Mouse (Mus musculus) embryonic fibroblast, embryonic 13.5 days (primary cell): ENCODE measurements around the gene Dbr1. TPM values are rescaled to one million over a fixed set of nuclear protein-coding genes. Genes with fewer than 3 reads are reported as not detected.
"Not testable (repeated sequence)": the region's sequence is repeated elsewhere in the genome, so short reads cannot be mapped to it uniquely, and the experiment has no call there.

ENCODE experiments used
- H3K27ac ChIP-seq: 2 replicates; pipeline ENCODE4 v1.5.1; 2012; ENCODE audit warnings: low read length, control low read depth, inconsistent platforms; ENCODE audit not compliant: insufficient read depth
- H3K4me1 ChIP-seq: 2 replicates; pipeline ENCODE4 v1.6.1; 2011; ENCODE audit warnings: low read length; ENCODE audit not compliant: control insufficient read depth, insufficient read depth
- H3K4me3 ChIP-seq: 2 replicates; pipeline ENCODE4 v1.5.1; 2011; ENCODE audit warnings: mild to moderate bottlenecking, control low read depth, low read length; ENCODE audit not compliant: insufficient read depth
- CTCF ChIP-seq: IDR thresholded peaks from 2 replicates; pipeline ENCODE4 v1.5.1; 2011; ENCODE audit warnings: mild to moderate bottlenecking, control low read depth, low read length, moderate library complexity, borderline replicate concordance; ENCODE audit not compliant: insufficient read depth
- POLR2A ChIP-seq: IDR thresholded peaks from 2 replicates; pipeline ENCODE4 v1.6.1; 2011; ENCODE audit warnings: low read depth, mild to moderate bottlenecking, control low read depth, low read length, moderate library complexity
- polyA plus RNA-seq: library from polyadenylated mRNA; stranded (reverse); fragments of >200 nt; gene quantifications from 2 replicates; pipeline ENCODE4 v1.2.4, GENCODE M21; 2011; ENCODE audit warnings: low read depth; ENCODE audit not compliant: missing spikeins, insufficient read length

Dbr1 gene
- polyA plus RNA-seq, 1 experiment, result 18.3 TPM

GRCm38 (mm10) chr9:99560389-99560788, 15.2 kb upstream of the Dbr1 start:
- TF ChIP-seq POLR2A (no peak), CTCF (no peak)
- no peaks in the 10 kb centered on the region for H3K4me1 ChIP-seq
- H3K4me3 ChIP-seq, result no peak overlapping the region
- H3K27ac ChIP-seq, result no peak overlapping the region

GRCm38 (mm10) chr9:99563714-99564113, 11.9 kb upstream of the Dbr1 start:
- Histone ChIP-seq H3K4me3 (no peak overlapping the region), H3K4me1 (peaks cover 3% of the 10 kb centered on the region), H3K27ac (no peak overlapping the region)
- no peak for TF ChIP-seq CTCF
- TF ChIP-seq POLR2A, result no peak

DNA sequence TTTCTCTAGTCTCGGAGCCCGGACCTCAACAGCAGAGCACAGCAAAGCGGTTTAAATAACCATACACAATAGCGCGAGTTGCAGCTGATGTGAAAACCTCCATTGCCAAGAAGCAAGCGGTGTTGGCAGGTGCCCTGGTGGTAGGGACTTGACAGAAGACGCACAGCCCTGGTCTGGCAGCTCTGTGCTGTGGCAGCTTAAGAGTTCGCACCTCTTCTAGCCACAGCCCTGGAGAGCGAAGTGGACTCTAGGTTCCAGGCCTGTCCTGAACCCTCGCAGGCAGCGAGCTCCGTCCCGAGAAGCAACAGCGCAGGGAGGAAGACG, 7.6 kb upstream of the Dbr1 start:
- Histone ChIP-seq H3K4me3 (peak overlapping the region; percentile 91), H3K4me1 (peaks cover 3% of the 10 kb centered on the region), H3K27ac (peak overlapping the region; percentile 95; the same call in 1 of the 2 replicates)
- no peak for TF ChIP-seq POLR2A
- no peak for TF ChIP-seq CTCF

- Histone ChIP-seq H3K4me3 (peak within 1 kb of the TSS; percentile 91), H3K4me1 (peaks cover 3% of the 10 kb centered on the region), H3K27ac (peak within 1 kb of the TSS; percentile 95)
- TF ChIP-seq CTCF (no peak), POLR2A (peak; percentile 61; the same call in 1 of the 2 replicates)
These were observed 7.1 kb upstream of the Dbr1 start, which contains the start of gene Armc8 for GRCm38 (mm10) chr9:99568347-99569070. Gene Armc8 (minus strand): TSS chr9:99568899.

- peak overlapping the region; percentile 79 for H3K27ac ChIP-seq
- H3K4me3 ChIP-seq, result peak overlapping the region; percentile 91
- no peak for TF ChIP-seq POLR2A
- TF ChIP-seq CTCF, result no peak
- H3K4me1 ChIP-seq, result peaks cover 3% of the 10 kb centered on the region
These were observed 6.6 kb upstream of the Dbr1 start for GRCm38 (mm10) chr9:99569071-99569397.

DNA sequence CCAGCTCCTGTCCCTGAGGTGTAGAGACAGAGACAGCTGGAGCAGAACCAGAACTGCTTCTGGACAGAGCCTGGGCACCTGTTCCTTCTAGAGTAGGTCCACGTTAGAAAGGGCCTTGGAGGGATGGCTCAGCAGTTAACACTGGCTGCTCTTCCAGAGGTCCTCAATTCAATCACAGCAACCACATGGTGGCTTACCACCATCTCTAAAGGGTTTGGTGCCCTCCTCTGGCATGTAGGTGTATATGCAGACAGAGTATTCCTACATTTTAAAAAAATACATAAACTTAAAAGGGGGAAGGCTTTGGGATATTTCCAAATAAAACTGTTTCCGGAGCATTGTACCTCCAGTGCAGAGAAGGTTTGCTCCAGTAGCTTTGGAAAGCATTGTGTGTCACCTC, 5.1 kb downstream of the Dbr1 start:
- TF ChIP-seq CTCF, result no peak
- TF ChIP-seq POLR2A, result no peak
- Histone ChIP-seq H3K27ac (no peak overlapping the region), H3K4me1 (peaks cover 4% of the 10 kb centered on the region; the same call in 1 of the 2 replicates), H3K4me3 (no peak overlapping the region)

DNA sequence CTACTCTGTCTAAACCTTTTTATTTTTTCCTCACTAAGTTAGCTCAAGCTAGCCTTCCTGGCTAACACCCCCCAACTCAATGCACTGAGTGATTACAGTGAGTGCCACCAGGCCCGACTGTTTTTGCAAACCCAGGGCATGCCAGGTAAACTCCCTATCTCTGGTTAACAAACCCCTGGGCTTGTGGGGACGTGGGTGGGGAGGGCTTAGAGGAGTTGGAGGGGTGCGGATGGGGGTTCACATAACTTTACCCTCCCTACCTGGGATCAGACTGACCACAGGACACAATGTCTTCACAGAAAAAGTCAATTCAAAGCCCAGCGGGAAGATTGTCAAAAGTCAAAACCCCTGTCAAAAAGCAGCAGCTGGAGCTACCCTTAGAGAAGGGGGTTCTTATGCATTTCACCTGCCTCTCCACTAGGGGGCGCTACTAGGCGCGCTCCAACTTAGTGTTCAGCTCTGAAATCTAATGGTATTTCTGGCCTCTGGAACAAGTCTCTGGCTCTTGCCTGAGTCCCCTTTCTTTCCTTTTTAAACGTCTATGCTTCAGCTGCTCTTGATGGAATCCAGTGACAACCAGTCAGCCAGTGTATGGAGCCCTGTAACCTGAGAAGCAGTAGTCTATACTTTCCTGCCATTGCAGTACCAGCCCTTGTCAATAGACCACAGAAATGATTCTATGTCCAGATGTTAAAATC, 12.1 kb downstream of the Dbr1 start:
- H3K27ac ChIP-seq, result no peak overlapping the region
- no peaks in the 10 kb centered on the region for H3K4me1 ChIP-seq
- no peak overlapping the region for H3K4me3 ChIP-seq
- TF ChIP-seq CTCF (peak; percentile 59; the same call in 1 of the 2 replicates), POLR2A (no peak)

DNA sequence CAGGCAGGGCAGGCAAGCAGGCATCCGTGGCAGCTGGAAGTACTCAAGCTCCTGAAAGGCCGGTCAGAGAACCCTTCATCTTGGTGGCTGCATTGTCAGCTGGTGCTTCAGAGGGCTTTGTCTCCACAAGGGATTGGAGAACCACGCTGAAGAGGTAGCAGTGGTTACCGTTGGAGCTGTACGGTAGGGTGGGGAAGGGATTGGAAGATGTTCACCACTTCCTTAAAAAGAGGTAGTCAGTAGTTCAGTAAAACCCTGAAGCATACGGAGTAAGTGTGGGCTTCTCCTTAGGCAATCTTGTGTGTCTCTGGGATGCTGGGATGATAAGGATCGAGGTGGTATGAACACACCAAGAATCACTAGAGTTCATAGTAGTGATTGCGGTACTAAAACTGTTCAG, 15.5 kb downstream of the Dbr1 start:
- Histone ChIP-seq H3K4me1 (no peaks in the 10 kb centered on the region), H3K4me3 (no peak overlapping the region), H3K27ac (no peak overlapping the region)
- no peak for TF ChIP-seq POLR2A

DNA sequence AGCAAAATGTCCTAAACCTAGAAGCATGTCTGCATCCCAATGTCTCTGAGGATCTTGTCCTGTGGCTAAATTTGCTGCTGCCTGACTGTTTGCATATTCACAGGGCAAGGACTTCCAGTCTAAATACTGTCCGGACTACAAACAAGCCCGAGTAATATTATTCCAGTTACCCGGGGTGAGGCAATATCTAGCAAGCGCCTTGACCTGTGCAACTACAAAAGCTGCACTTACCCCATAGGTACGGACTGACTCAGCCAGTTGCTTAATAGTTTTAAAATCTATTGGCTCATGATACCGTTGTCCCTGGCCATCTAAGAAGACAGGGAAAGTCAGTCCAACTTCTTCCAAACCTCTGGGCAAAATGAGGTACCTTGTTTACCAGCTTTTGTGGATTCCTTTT, 23.5 kb downstream of the Dbr1 start:
- H3K4me3 ChIP-seq, H3K4me1 ChIP-seq, H3K27ac ChIP-seq: not testable (repeated sequence)

DNA sequence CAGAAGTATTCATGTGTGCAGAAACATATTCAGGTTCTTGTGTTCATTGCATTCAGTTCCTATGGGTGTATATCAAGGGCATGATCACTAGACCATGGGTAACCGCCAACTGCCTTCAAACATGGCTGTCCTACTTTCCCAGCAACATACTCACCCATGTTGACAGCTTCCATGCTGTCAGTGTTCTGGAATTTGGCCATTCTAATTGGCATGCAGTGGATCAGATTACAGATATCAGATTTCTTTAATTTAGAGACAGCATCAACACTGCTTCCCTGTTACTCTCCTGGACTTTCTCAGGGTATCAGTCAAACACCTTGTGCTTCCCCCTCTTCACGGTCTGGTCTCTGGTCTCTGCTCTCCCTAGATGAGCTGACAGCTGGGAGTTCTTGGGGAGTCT, 28.0 kb downstream of the Dbr1 start:
- TF ChIP-seq POLR2A, result no peak
- TF ChIP-seq CTCF, result no peak
- no peaks in the 10 kb centered on the region for H3K4me1 ChIP-seq
- H3K4me3 ChIP-seq, result no peak overlapping the region
- H3K27ac ChIP-seq, result no peak overlapping the region

DNA sequence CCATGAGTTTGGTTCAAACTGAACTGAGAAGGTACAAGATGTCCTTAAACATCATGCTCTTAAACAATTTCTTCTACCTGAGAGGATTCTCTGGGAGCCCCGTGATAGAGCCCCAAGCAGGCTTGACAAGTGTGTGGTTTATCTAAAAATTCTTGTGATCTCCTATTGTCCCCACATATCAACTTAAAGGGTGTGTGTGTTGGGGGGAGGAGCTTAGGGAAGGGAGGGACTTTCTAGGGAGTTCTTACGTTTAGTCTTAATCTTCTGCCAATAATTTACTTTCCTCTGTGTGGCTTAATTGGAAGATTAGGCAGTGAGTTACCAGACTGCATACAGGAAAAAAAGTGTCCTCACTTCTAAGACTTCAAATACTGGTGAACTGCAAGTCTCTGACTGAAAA, 36.6 kb downstream of the Dbr1 start, which contains the start of gene A4gnt:
Gene A4gnt, plus strand, starts transcription at position 301 of the 400 bp plus-strand sequence.
- Histone ChIP-seq H3K4me1 (no peaks in the 10 kb centered on the region), H3K27ac (no peak within 1 kb of the TSS), H3K4me3 (no peak within 1 kb of the TSS)
- TF ChIP-seq CTCF (no peak), POLR2A (no peak)
